Mouse (Mus musculus): ENCODE measurements around the gene Actr5. TPM values are rescaled to one million over a fixed set of nuclear protein-coding genes. Genes with fewer than 3 reads are reported as not detected.

The Actr5 gene
- total RNA-seq, 4 experiments from 2014 or later = 10.4 to 14.3 (median 12.4) TPM

DNA sequence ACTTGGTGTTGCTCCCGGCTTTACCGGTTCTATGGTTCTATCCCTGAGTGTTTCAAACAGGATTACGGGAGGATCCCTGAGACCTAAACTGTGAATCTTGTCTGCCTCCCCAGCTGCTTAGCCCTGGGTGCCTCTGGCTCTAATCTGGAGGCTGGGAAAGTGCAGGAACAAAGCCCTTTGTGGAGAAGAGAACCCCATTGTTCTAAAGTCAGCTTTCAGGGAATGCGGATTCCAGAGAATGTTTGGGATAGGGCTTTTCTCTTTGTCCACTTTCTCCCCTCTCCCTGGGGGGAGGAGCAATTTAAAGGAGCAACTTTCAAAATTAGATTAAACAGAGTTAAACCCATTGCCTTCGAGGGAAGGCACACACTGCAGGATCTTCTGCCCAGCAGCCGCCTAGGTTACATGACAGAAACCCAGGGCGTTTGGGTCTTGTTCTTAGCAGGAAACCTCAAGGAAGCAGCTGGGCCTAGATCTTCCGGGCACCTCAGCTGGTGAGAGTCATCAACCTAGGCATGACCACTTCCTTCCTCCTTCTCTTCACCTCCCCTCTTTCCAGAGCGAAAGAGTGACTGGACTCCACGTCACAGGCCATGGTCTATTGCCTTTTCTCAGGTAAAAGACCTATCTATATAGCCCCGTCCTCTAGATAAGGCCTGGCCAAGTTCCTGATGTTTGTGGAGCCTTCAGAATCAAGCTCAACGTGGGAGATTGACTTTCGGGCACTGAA lies 41.5 kb downstream of the Actr5 start:
- no peak for DNase-seq (ENCODE audit: low spot score in 2 of 2)

GRCm38 (mm10) chr2:158667022-158667670 lies 42.5 kb downstream of the Actr5 start:
- peak; percentile 72 to 75 for DNase-seq (ENCODE audit: low spot score in 2 of 2)

- DNase-seq (ENCODE audit: low spot score in 2 of 2) = peak; percentile 51 to 63
Measured at GRCm38 (mm10) chr2:158667671-158668432, 43.2 kb downstream of the Actr5 start.

DNA sequence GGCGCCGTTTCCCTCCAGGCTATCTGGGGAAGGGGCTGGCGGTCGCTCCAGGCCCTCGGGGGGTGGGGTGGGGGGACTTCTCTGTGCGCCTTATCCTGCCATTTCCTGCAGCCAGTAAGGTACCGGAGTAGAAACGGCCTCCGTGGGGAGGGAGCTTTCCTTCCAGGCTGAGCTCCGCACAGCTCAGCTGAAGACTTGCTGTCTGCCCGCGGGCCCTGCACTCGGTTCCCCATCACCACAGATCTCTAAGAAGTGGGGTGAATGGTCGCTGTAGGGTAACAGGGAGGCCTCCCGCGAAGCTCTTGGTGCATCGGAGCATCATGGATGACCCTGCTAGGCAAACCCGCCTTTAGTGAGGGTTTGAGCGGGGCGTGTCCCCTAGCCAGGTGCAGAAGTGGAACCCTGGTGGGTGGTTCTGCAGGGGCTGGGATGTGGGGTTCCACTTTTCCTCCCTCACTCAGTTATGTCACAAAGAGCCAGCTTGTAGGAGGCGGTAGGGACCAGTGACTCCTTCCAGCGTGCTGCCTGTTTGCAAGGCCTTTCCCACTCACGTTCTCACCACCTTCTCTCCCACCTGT lies 43.8 kb downstream of the Actr5 start:
- DNase-seq (ENCODE audit: low spot score in 2 of 2) = peak in 1 of 2 experiments; percentile 47

- DNase-seq (ENCODE audit: low spot score in 2 of 2) = no peak
Measured at GRCm38 (mm10) chr2:158669199-158670195, 44.8 kb downstream of the Actr5 start.

DNA sequence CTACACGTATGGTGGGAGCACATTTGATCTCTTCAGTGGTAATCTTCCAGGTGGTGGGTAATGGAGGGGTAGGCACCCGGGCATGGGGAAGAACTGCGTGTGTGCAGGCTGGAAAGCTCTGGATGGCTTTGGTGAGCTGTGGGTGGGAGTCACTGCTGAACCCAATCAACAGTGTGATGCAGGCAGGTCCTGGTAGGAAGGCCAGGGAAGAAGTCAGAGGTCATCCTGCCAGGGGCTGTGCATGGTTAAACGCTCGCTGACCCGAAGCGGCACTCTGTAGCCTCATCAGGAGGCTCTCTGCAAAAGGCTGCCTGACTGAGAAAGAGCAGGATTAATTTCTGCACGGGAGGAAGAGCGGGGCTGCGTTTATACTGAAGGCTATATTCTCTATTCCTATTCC lies 45.9 kb downstream of the Actr5 start:
- DNase-seq (ENCODE audit: low spot score in 2 of 2) = no peak

GRCm38 (mm10) chr2:158672829-158673228 lies 48.1 kb downstream of the Actr5 start:
- peak in 1 of 2 experiments; percentile 23 for DNase-seq (ENCODE audit: low spot score in 2 of 2)

- peak in 1 of 2 experiments; percentile 34 for DNase-seq (ENCODE audit: low spot score in 2 of 2)
Measured at GRCm38 (mm10) chr2:158673493-158673892, 48.8 kb downstream of the Actr5 start.

DNA sequence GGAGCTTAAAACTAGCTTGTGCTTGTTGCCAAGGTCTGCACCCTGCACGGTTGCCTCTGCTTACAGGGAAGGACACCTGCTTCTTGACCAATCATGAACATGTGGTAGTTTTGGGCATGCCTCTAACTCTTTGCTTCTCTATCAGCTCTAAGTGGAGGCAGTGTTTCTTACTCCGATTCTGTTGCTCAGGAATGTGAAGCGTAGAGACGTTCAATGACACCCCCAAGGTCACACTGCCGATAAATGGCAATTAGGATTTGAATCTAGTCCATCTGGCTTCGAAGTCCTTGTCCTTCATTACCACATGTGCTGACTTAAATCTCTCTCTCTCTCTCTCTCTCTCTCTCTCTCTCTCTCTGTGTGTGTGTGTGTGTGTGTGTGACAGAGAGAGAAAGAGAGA lies 49.4 kb downstream of the Actr5 start:
- no peak for DNase-seq (ENCODE audit: low spot score in 2 of 2)

- no peak for DNase-seq (ENCODE audit: low spot score in 2 of 2)
Measured at GRCm38 (mm10) chr2:158674759-158675158, 50.1 kb downstream of the Actr5 start.

DNA sequence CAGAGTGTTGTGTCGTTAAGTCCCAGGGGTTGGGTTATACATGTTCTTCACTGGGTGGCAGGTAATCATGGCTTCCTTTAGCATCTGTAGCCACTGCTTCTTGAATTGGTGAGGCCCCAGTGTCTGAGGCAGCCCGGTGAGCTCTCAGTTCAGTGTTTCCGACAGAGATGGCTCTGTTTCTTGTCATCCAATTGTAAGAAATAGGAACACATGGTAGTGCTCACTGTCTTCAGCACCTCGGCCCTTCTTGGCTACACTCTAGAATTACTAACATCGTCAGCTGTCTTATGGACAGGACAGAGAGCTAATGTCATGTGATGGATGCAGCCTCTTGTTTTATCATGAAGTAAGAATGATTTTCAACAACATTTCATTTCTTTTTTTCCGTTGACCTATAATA lies 50.5 kb downstream of the Actr5 start:
- DNase-seq (ENCODE audit: low spot score in 2 of 2) = no peak

DNA sequence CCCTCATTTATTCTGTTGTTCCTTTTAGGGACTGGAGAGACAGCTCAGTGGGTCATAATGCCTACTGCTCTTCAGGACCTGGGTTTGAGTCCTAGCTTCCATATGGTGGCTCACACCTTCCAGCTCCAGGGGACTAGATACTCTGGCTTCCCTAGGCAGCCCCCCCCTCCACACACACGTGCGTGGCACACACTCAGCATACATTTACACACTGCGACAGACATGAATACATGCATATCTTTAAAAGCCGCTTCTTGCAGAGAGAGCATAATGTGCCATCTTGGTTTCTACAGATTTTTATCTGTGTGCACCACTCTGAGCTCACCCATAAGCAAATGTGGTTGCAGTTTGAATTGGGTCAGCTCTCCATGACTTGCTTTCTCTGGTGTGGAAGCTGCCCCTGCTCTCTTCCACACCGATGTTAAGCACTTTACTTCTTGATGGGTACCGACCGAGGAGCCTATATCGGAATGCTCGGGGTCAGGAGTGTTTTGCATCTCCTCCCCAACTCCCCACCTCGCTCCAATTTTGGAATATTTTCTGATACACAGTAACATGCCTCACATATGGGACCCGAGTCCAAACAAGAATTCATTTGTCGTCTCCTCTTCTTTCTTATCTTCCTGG lies 51.3 kb downstream of the Actr5 start:
- DNase-seq (ENCODE audit: low spot score in 2 of 2) = no peak

DNA sequence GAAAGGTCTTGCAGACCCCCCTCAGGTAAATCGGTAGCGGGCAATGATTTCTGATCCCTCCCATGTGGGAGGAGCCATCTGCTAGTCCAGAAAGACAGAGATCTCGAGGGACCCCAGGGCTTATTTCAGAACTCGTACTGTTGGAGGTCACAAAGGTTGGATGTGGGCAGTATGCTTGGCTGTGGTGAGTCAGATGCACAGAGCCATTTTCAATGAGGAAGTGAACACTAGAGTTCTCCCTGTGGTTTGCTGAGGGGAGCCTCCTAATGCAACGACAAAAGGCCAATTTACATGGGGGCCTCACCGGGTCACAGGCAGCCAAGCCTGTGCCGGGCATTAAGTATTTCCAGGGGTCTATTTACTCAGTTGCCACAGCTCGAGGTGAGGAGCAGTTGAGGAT lies 53.3 kb downstream of the Actr5 start:
- DNase-seq (ENCODE audit: low spot score in 2 of 2) = no peak

- no peak for DNase-seq (ENCODE audit: low spot score in 2 of 2)
Measured at GRCm38 (mm10) chr2:158679091-158679490, 54.4 kb downstream of the Actr5 start.

GRCm38 (mm10) chr2:158680357-158680889 lies 55.7 kb downstream of the Actr5 start:
- DNase-seq (ENCODE audit: low spot score in 2 of 2) = no peak

GRCm38 (mm10) chr2:158681714-158682113 lies 57.0 kb downstream of the Actr5 start:
- no peak for DNase-seq (ENCODE audit: low spot score in 2 of 2)

DNA sequence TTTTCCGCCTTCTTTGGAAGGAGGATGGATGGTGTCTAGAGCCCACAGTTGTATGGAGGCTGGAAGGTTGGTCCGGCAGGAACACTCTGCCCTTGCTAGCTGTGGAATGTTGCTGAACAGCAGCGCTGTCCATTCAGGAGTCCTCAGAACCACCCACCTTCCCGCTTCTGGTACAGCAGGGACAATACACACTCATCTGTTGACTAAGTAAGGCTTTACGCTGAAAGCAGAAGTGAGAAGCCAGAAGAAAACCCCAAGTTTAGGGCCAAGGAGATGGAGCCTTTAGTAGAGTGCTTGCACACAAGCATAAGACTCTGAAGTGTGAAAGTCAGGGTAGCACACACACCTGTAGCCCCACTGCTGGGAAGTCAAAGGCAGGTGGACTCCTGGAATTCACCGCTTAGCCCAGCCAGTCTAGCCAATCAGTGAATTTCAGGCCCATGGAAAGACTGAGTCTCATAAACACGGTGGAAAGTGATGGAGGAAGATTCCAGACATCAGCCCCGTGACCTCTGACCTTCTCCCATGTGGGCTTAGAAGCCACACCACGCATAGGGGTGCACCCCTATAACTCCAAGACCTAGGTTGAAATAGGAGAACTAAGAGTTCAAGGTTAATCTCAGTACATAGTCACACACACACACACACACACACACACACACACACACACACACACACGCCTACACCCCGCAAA lies 57.8 kb downstream of the Actr5 start:
- DNase-seq (ENCODE audit: low spot score in 2 of 2) = no peak

DNA sequence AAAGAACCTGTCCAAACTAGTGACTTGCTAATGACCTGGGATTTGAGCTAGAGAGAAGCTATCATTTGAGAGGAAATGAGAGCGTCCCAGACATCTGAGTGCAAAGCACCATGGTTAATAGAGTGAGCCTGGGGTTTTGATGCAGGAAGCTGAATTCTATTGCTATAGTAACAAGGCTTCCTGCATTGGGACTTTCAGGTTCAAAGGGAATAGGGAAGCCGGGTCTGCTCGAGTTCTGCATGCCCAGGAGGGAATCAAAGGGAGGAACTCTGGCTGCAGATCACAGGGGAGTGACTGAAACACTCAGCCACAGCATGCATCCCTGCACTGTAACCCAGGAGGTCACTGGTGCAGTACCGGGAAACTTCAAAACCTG lies 58.3 kb downstream of the Actr5 start:
- DNase-seq (ENCODE audit: low spot score in 2 of 2) = no peak

DNA sequence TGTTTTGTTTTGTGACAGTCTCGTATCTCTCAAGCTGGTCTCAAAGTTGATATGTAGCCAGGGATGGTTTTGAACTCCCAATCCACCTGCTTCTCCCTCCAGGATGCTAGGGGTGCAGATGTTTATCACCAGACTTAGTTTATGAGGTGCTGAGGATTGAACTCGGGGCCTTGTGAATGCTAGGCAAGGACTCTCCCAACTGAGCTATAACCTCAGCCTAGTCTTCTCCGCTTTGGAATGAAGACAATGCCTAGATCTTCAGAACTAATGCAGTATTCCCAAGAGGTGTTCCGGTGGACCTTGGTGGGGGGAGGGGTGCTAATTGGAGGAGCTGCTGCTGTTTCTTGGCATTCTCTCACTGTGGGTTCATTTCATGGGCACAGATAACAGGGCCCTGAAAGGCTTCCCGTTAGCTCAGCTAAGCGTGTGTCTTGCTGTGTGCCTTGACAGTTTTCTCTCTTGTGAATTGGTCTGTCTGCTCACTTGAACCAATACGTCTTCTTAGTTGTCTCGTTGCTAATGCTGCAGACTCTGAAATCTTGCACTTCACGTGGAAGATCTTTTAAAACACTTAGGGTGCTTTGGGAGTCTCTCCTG lies 59.7 kb downstream of the Actr5 start:
- DNase-seq (ENCODE audit: low spot score in 2 of 2) = no peak
